Mouse (Mus musculus) liver, adult 2 months (tissue): ENCODE results near the gene Bhlha9.

Experiments
- CTCF ChIP-seq: fragments of 200-500 bp; IDR thresholded peaks from 2 replicates; pipeline ENCODE4 v1.5.1; 2011; ENCODE audit warnings: low read depth, low read length, control low read depth
- POLR2A ChIP-seq: fragments of 200-500 bp; IDR thresholded peaks from 2 replicates; pipeline ENCODE4 v1.6.1; 2011; ENCODE audit warnings: low read length, control low read depth; ENCODE audit not compliant: insufficient read depth; ENCODE audit errors: extremely low read depth

- TF ChIP-seq CTCF (no peak), POLR2A (no peak)
These were observed 32.0 kb upstream of the Bhlha9 start for GRCm38 (mm10) chr11:76640231-76640630.
